ENCODE assay signal across 9 mouse cellular contexts in genomic region chr11:72050168-72050894, GRCm38 (mm10). TPM values are rescaled to one million over a fixed set of nuclear protein-coding genes. Genes with fewer than 3 reads are reported as not detected.
DNase-seq lines count a peak whose midpoint lies in the region; ATAC-seq and TF ChIP-seq lines count a peak whose summit lies in the region.
"Had no signal": no experiment of that assay in that cellular context is flagged by ENCODE, and none has a peak within 500 bp of the region (broad histone marks: within the 10 kb centered on the region; RNA-seq: fewer than 3 reads in every experiment).

No protein-coding gene starts in this region.

- H3K27ac ChIP-seq in layer of hippocampus, adult 2 months: peak overlapping the region; percentile 93
- no peak overlapping the region for H3K27ac ChIP-seq in embryonic facial prominence, embryonic 12.5 days
- 0 out of 2 replicates have a peak overlapping the region, but pooled peaks have one; percentile 79 for H3K27ac ChIP-seq in hindbrain, embryonic 13.5 days
- H3K27ac ChIP-seq in midbrain, embryonic 16.5 days (ENCODE audit: low read length): peak overlapping the region; percentile 78; the same call in 1 of the 2 replicates

- 24% methylated on average over 14 of the region's 14 CpGs for WGBS in embryonic facial prominence, embryonic 12.5 days
- 26% methylated on average over 14 of the region's 14 CpGs for WGBS in hindbrain, embryonic 13.5 days
- 23% methylated on average over 14 of the region's 14 CpGs for whole genome bisulfite sequencing in midbrain, embryonic 16.5 days

- no peak for ATAC-seq in embryonic facial prominence, embryonic 12.5 days (ENCODE audit: insufficient number of reproducible peaks, insufficient read depth, low FRiP score, low TSS enrichment)
- no peak for ATAC-seq in hindbrain, embryonic 13.5 days (ENCODE audit: low FRiP score)
- no peak; the same call in 1 of the 2 replicates for ATAC-seq in midbrain, embryonic 16.5 days

- H3K9ac ChIP-seq in embryonic facial prominence, embryonic 12.5 days: peak overlapping the region; percentile 60
- H3K9ac ChIP-seq in hindbrain, embryonic 13.5 days: peak overlapping the region; percentile 82
- peak overlapping the region; percentile 72 for H3K9ac ChIP-seq in midbrain, embryonic 16.5 days (ENCODE audit: low read depth, low read length)

- peaks cover 23% of the 10 kb centered on the region; the same call in 1 of the 2 replicates for H3K27me3 ChIP-seq in embryonic facial prominence, embryonic 12.5 days
- peaks cover 40% of the 10 kb centered on the region for H3K27me3 ChIP-seq in hindbrain, embryonic 13.5 days
- peaks cover 2% of the 10 kb centered on the region for H3K27me3 ChIP-seq in midbrain, embryonic 16.5 days (ENCODE audit: control insufficient read depth, insufficient read depth, low read depth, low read length)

- peak overlapping the region; percentile 72 for H3K4me3 ChIP-seq in layer of hippocampus, adult 2 months
- H3K4me3 ChIP-seq in embryonic facial prominence, embryonic 12.5 days: peak overlapping the region; percentile 58
- peak overlapping the region; percentile 57 for H3K4me3 ChIP-seq in hindbrain, embryonic 13.5 days
- peak overlapping the region; percentile 53 for H3K4me3 ChIP-seq in midbrain, embryonic 16.5 days (ENCODE audit: low read depth, low read length)

- DNase-seq in layer of hippocampus, adult 2 months (ENCODE audit: low spot score in 2 of 2): no peak
- no peak for DNase-seq in layer of hippocampus, adult 9-10 months (ENCODE audit: low spot score)
- no peak for DNase-seq in MN1 (ENCODE audit: low spot score)
- DNase-seq in layer of hippocampus, postnatal 14 days (ENCODE audit: low spot score in 2 of 2): no peak
- no peak for DNase-seq in c-Kit-positive CD71-positive TER-119-positive erythroid progenitor cells, embryonic 14.5 days (ENCODE audit: low spot score)

- no peaks in the 10 kb centered on the region for H3K9me3 ChIP-seq in embryonic facial prominence, embryonic 12.5 days
- H3K9me3 ChIP-seq in hindbrain, embryonic 13.5 days: no peaks in the 10 kb centered on the region
- no peaks in the 10 kb centered on the region for H3K9me3 ChIP-seq in midbrain, embryonic 16.5 days (replicated peaks; ENCODE audit: control insufficient read depth, low read length, poor library complexity, severe bottlenecking)

- peaks cover 20% of the 10 kb centered on the region for H3K4me1 ChIP-seq in embryonic facial prominence, embryonic 12.5 days
- peaks cover 29% of the 10 kb centered on the region for H3K4me1 ChIP-seq in hindbrain, embryonic 13.5 days (replicated peaks)
- H3K4me1 ChIP-seq in midbrain, embryonic 16.5 days (ENCODE audit: control insufficient read depth, insufficient read depth, low read length): peaks cover 11% of the 10 kb centered on the region

- peaks cover 19% of the 10 kb centered on the region for H3K36me3 ChIP-seq in embryonic facial prominence, embryonic 12.5 days
- no peaks in the 10 kb centered on the region; the same call in 1 of the 2 replicates for H3K36me3 ChIP-seq in hindbrain, embryonic 13.5 days
- no peaks in the 10 kb centered on the region for H3K36me3 ChIP-seq in midbrain, embryonic 16.5 days (ENCODE audit: control insufficient read depth, insufficient read depth, low read length)

- no peak for TF ChIP-seq CTCF in layer of hippocampus, adult 2 months (conservative IDR thresholded peaks at IDR 0.05)

- H3K4me2 ChIP-seq in embryonic facial prominence, embryonic 12.5 days (replicated peaks): peak overlapping the region; percentile 93
- H3K4me2 ChIP-seq in hindbrain, embryonic 13.5 days: peak overlapping the region; percentile 86
- H3K4me2 ChIP-seq in midbrain, embryonic 16.5 days (ENCODE audit: low read length): peak overlapping the region; percentile 79

RNA-seq across cellular contexts. Expression of gene Pimreg, which starts 8.5 kb away (rescaled TPM):
- total RNA-seq in layer of hippocampus, adult 2 months (2021): under 1 TPM; 0.90 to 0.93 TPM
- polyA plus RNA-seq in embryonic facial prominence, embryonic 12.5 days (2016; fragmentation: Nextera tagmentation; extraction: Ambion mirVana): 143 and 144 TPM in 2 replicates
- 43.2 and 43.6 TPM in 2 replicates for polyA plus RNA-seq in hindbrain, embryonic 13.5 days (2015; fragmentation: Nextera tagmentation; extraction: Ambion mirVana)
- 19.4 and 24.5 TPM in 2 replicates for polyA plus RNA-seq in midbrain, embryonic 16.5 days (2015; fragmentation: Nextera tagmentation; extraction: Ambion mirVana)
- total RNA-seq in layer of hippocampus, postnatal 14 days (2021): 1 to 10 TPM; 2.4 to 3.0 TPM

RNA-seq across cellular contexts. Expression of gene Aipl1, which starts 13.0 kb away (rescaled TPM):
- total RNA-seq in layer of hippocampus, adult 2 months (2021): not detected
- 0.36 and 0.61 TPM in 2 replicates for polyA plus RNA-seq in embryonic facial prominence, embryonic 12.5 days (2016; fragmentation: Nextera tagmentation; extraction: Ambion mirVana)
- 0.31 and 0.39 TPM in 2 replicates for polyA plus RNA-seq in hindbrain, embryonic 13.5 days (2015; fragmentation: Nextera tagmentation; extraction: Ambion mirVana)
- 0.34 and 0.65 TPM in 2 replicates for polyA plus RNA-seq in midbrain, embryonic 16.5 days (2015; fragmentation: Nextera tagmentation; extraction: Ambion mirVana)
- under 1 TPM in 1 of 2 experiments, not detected in 1; 0.14 TPM for total RNA-seq in layer of hippocampus, postnatal 14 days (2021)
- total RNA-seq: layer of hippocampus, postnatal 10 days had no signal
